Mouse (Mus musculus) cerebellum, adult 2 months (tissue): ENCODE results near the gene Trpm8.

Experiments used
- CTCF ChIP-seq: fragments of 200-500 bp; IDR thresholded peaks from 2 replicates; pipeline ENCODE4 v1.5.1; 2011; ENCODE audit warnings: low read depth, mild to moderate bottlenecking, control low read depth, low read length, moderate library complexity, borderline replicate concordance; ENCODE audit not compliant: insufficient read depth
- POLR2A ChIP-seq: fragments of 200-500 bp; IDR thresholded peaks from 2 replicates; pipeline ENCODE4 v1.6.1; 2011; ENCODE audit warnings: low read length, control low read depth, borderline replicate concordance; ENCODE audit not compliant: insufficient read depth

GRCm38 (mm10) chr1:88240072-88240471, 37.4 kb upstream of the Trpm8 start:
- no peak for TF ChIP-seq POLR2A
- no peak for TF ChIP-seq CTCF
